19 mouse cellular contexts compared by ENCODE assay signal in genomic region chr19:10799155-10799554, GRCm38 (mm10). TPM values are rescaled to one million over a fixed set of nuclear protein-coding genes. Genes with fewer than 3 reads are reported as not detected.
A peak's percentile ranks its signal among the peaks of the same experiment; 100 is the strongest.
DNase-seq lines count a peak whose midpoint lies in the region; ATAC-seq and TF ChIP-seq lines count a peak whose summit lies in the region.
"Had no signal": no experiment of that assay in that cellular context is flagged by ENCODE, and none has a peak within 500 bp of the region (broad histone marks: within the 10 kb centered on the region; RNA-seq: fewer than 3 reads in every experiment).

No protein-coding gene starts in this region.

- TF ChIP-seq EP300 in stomach, postnatal 0 days (optimal IDR thresholded peaks at IDR 0.05): no peak

- H3K9ac ChIP-seq in stomach, embryonic 14.5 days (replicated peaks; ENCODE audit: low read depth, low read length): no peak overlapping the region
- no peak overlapping the region for H3K9ac ChIP-seq in stomach, postnatal 0 days (ENCODE audit: low read length)
- no peak overlapping the region for H3K9ac ChIP-seq in hindbrain, embryonic 13.5 days
- H3K9ac ChIP-seq: embryonic facial prominence, embryonic 12.5 days; forebrain, embryonic 15.5 days; heart, embryonic 15.5 days; hindbrain, embryonic 14.5 days had no signal

- 92% methylated on average over 17 of the region's 17 CpGs for WGBS in stomach, embryonic 14.5 days
- 97% methylated on average over 17 of the region's 17 CpGs for WGBS in stomach, postnatal 0 days
- 93% methylated on average over 17 of the region's 17 CpGs for WGBS in hindbrain, embryonic 13.5 days

- H3K4me1 ChIP-seq in stomach, embryonic 14.5 days (ENCODE audit: control insufficient read depth, insufficient read depth, low read length): no peaks in the 10 kb centered on the region
- H3K4me1 ChIP-seq in stomach, postnatal 0 days (replicated peaks; ENCODE audit: control insufficient read depth, insufficient read depth): no peaks in the 10 kb centered on the region
- H3K4me1 ChIP-seq in hindbrain, embryonic 13.5 days (replicated peaks): no peaks in the 10 kb centered on the region; the same call in 1 of the 2 replicates
- H3K4me1 ChIP-seq: embryonic facial prominence, embryonic 12.5 days; heart, embryonic 15.5 days had no signal

- TF ChIP-seq CTCF in stomach, postnatal 0 days (IDR thresholded peaks at IDR 0.05; ENCODE audit: low read depth): no peak

- no peak overlapping the region for H3K27ac ChIP-seq in stomach, embryonic 14.5 days (ENCODE audit: low read length)
- H3K27ac ChIP-seq in stomach, postnatal 0 days (replicated peaks): no peak overlapping the region
- no peak overlapping the region for H3K27ac ChIP-seq in hindbrain, embryonic 13.5 days
- H3K27ac ChIP-seq: embryonic facial prominence, embryonic 12.5 days; forebrain, embryonic 15.5 days; heart, embryonic 15.5 days; hindbrain, embryonic 14.5 days had no signal

- H3K27me3 ChIP-seq in stomach, embryonic 14.5 days (ENCODE audit: control insufficient read depth, insufficient read depth, low read length): no peaks in the 10 kb centered on the region
- H3K27me3 ChIP-seq in stomach, postnatal 0 days (ENCODE audit: control insufficient read depth, insufficient read depth, low read length): no peaks in the 10 kb centered on the region
- H3K27me3 ChIP-seq in hindbrain, embryonic 13.5 days: 0 out of 2 replicates have a peak, but pooled peaks cover 3% of the 10 kb centered on the region
- H3K27me3 ChIP-seq: embryonic facial prominence, embryonic 12.5 days; forebrain, embryonic 15.5 days; heart, embryonic 15.5 days had no signal

- no peaks in the 10 kb centered on the region for H3K36me3 ChIP-seq in stomach, embryonic 14.5 days (ENCODE audit: control insufficient read depth, insufficient read depth, low read length)
- H3K36me3 ChIP-seq in stomach, postnatal 0 days (ENCODE audit: control insufficient read depth, insufficient read depth, low read length): no peaks in the 10 kb centered on the region
- H3K36me3 ChIP-seq in hindbrain, embryonic 13.5 days: no peaks in the 10 kb centered on the region
- H3K36me3 ChIP-seq: embryonic facial prominence, embryonic 12.5 days; forebrain, embryonic 15.5 days; heart, embryonic 15.5 days had no signal

- peak; percentile 17 for DNase-seq in cerebellum, adult 8-10 months
- no peak for DNase-seq in cerebellum, adult 11 months
- DNase-seq in left cerebral cortex, adult 11 months (ENCODE audit: low spot score): peak; percentile 45
- DNase-seq in left cerebral cortex, adult 9 months (ENCODE audit: low spot score in 2 of 2): no peak
- DNase-seq in stomach, postnatal 0 days (ENCODE audit: low spot score): no peak
- DNase-seq: adrenal gland, postnatal 14 days; gastrocnemius, postnatal 36 days; heart, adult 18-20 months; heart, postnatal 14 days had no signal

- H3K4me2 ChIP-seq in stomach, embryonic 14.5 days (replicated peaks; ENCODE audit: low read depth, low read length): no peak overlapping the region
- no peak overlapping the region for H3K4me2 ChIP-seq in stomach, postnatal 0 days (replicated peaks; ENCODE audit: low read depth)
- no peak overlapping the region for H3K4me2 ChIP-seq in hindbrain, embryonic 13.5 days
- H3K4me2 ChIP-seq: embryonic facial prominence, embryonic 12.5 days; forebrain, embryonic 15.5 days; heart, embryonic 11.5 days; heart, embryonic 15.5 days; hindbrain, embryonic 14.5 days had no signal

- H3K9me3 ChIP-seq in stomach, embryonic 14.5 days (ENCODE audit: control insufficient read depth, low read depth, low read length): no peaks in the 10 kb centered on the region
- H3K9me3 ChIP-seq in stomach, postnatal 0 days (ENCODE audit: control insufficient read depth, low read length): no peaks in the 10 kb centered on the region
- no peaks in the 10 kb centered on the region for H3K9me3 ChIP-seq in hindbrain, embryonic 13.5 days
- H3K9me3 ChIP-seq: embryonic facial prominence, embryonic 12.5 days; forebrain, embryonic 15.5 days; heart, embryonic 15.5 days had no signal

- ATAC-seq in stomach, embryonic 14.5 days (ENCODE audit: insufficient number of reproducible peaks, insufficient read depth, low FRiP score, low read depth): 0 out of 2 replicates have a peak, but pooled peaks have one; percentile 28
- no peak for ATAC-seq in stomach, postnatal 0 days (ENCODE audit: low FRiP score, low TSS enrichment)
- ATAC-seq in hindbrain, embryonic 13.5 days (ENCODE audit: low FRiP score): no peak
- ATAC-seq: activated CD4-positive, CD25-positive, alpha-beta regulatory T cell, adult 4 months; forebrain, embryonic 15.5 days; Patski had no signal

- no peak overlapping the region for H3K4me3 ChIP-seq in stomach, embryonic 14.5 days (ENCODE audit: low read depth, low read length)
- no peak overlapping the region for H3K4me3 ChIP-seq in stomach, postnatal 0 days (ENCODE audit: low read depth, low read length)
- no peak overlapping the region for H3K4me3 ChIP-seq in hindbrain, embryonic 13.5 days
- H3K4me3 ChIP-seq: embryonic facial prominence, embryonic 12.5 days; forebrain, embryonic 15.5 days; heart, embryonic 15.5 days had no signal

RNA-seq across cellular contexts. Expression of gene Cd6, which starts 30.7 kb away (rescaled TPM):
- polyA plus RNA-seq in stomach, embryonic 14.5 days (2014; fragmentation: Nextera tagmentation; extraction: Ambion mirVana): 0.58 TPM in 1 of 2 replicates, not detected in the other
- 0.06 and 0.07 TPM in 2 replicates for polyA plus RNA-seq in stomach, postnatal 0 days (2015; fragmentation: Nextera tagmentation; extraction: Ambion mirVana)
- not detected in 2 replicates for polyA plus RNA-seq in hindbrain, embryonic 13.5 days (2015; fragmentation: Nextera tagmentation; extraction: Ambion mirVana)
- polyA plus RNA-seq: embryonic facial prominence, embryonic 12.5 days; forebrain, embryonic 11.5 days; forebrain, embryonic 15.5 days; heart, embryonic 11.5 days; heart, embryonic 15.5 days; hindbrain, embryonic 14.5 days had no signal

RNA-seq across cellular contexts. Expression of gene Slc15a3, which starts 40.4 kb away (rescaled TPM):
- 0.45 and 0.52 TPM in 2 replicates for polyA plus RNA-seq in stomach, embryonic 14.5 days (2014; fragmentation: Nextera tagmentation; extraction: Ambion mirVana)
- 4.0 and 5.2 TPM in 2 replicates for polyA plus RNA-seq in stomach, postnatal 0 days (2015; fragmentation: Nextera tagmentation; extraction: Ambion mirVana)
- 0.25 and 0.36 TPM in 2 replicates for polyA plus RNA-seq in hindbrain, embryonic 13.5 days (2015; fragmentation: Nextera tagmentation; extraction: Ambion mirVana)

Comparison
In these comparisons a context has a peak if more than half of its experiments do, and no peak if none do; other contexts are left out.
1. DNase-seq: peak in cerebellum, adult 8-10 months (single experiment) and left cerebral cortex, adult 11 months (single experiment); none in cerebellum, adult 11 months (single experiment), left cerebral cortex, adult 9 months (0 of 2) and stomach, postnatal 0 days (single experiment).